Comparison of ENCODE assay signal across 8 mouse cellular contexts in the genomic region with DNA sequence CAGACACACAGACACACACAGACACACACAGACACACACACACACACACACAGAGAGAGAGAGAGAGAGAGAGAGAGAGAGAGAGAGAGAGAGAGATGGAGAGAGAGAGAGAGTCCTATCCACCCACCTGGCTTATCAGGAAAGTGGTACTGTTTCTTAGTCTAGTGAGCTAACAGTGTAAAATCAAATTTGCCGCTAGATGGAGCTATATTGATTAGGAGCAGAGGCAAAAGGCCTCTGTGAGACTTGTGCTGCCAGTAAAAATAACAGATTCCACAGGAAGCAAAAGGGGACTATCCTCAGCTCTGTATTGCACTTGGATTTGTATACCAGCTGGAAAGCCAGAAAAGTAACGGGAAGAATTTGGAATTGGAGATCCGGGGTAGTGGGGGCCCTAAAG.
DNase-seq lines count a peak whose midpoint lies in the region; ATAC-seq and TF ChIP-seq lines count a peak whose summit lies in the region.

No protein-coding gene starts in this region.

- peak; percentile 7 to 54 for DNase-seq in cerebellum, postnatal 14 days
- DNase-seq in cerebellum, postnatal 4 days (ENCODE audit: low spot score in 2 of 2): no peak
- peak; percentile 1 to 45 for DNase-seq in layer of hippocampus, postnatal 14 days (ENCODE audit: low spot score in 2 of 2)
- DNase-seq in layer of hippocampus, postnatal 36 days: no peak
- DNase-seq in Patski (ENCODE audit: low read depth, low spot score): no peak
- DNase-seq in lung, postnatal 36 days: peak; percentile 19
- DNase-seq in frontal cortex, postnatal 25 days (ENCODE audit: low spot score in 2 of 2): no peak

- CTCF ChIA-PET in Patski (lab: Charles Lee): no interaction called here

- POLR2A ChIA-PET in Patski (lab: Charles Lee): no interaction called here

- in situ Hi-C loops in Patski (cut with MboI; ENCODE audit: low pct_unique_long_range_greater_than_20kb): loop anchor here (25.0 kb wide), 1 partner anchor 522 kb away; no protein-coding TSS in a partner anchor

- peak; percentile 57 for ATAC-seq in Patski
- ATAC-seq in monocyte, adult 5-6 weeks (replicated peaks; ENCODE audit: insufficient number of reproducible peaks, low FRiP score, low TSS enrichment, poor library complexity, severe bottlenecking): no peak

- peak; percentile 55 for TF ChIP-seq CTCF in Patski (IDR thresholded peaks at IDR 0.05)

- H3K27me3 ChIP-seq in Patski: peaks cover 11% of the 10 kb centered on the region

Comparison
In these comparisons a context has a peak if more than half of its experiments do, and no peak if none do; other contexts are left out.
1. DNase-seq: peak in cerebellum, postnatal 14 days (2 of 2), layer of hippocampus, postnatal 14 days (2 of 2) and lung, postnatal 36 days (single experiment); none in cerebellum, postnatal 4 days (0 of 2), layer of hippocampus, postnatal 36 days (0 of 2), Patski (single experiment) and frontal cortex, postnatal 25 days (0 of 2).